13 mouse cellular contexts compared by ENCODE assay signal in genomic region chr14:45478977-45479806, GRCm38 (mm10). TPM values are rescaled to one million over a fixed set of nuclear protein-coding genes. Genes with fewer than 3 reads are reported as not detected.
DNase-seq lines count a peak whose midpoint lies in the region; ATAC-seq and TF ChIP-seq lines count a peak whose summit lies in the region.
"Had no signal": no experiment of that assay in that cellular context is flagged by ENCODE, and none has a peak within 500 bp of the region (broad histone marks: within the 10 kb centered on the region; RNA-seq: fewer than 3 reads in every experiment).

No protein-coding gene starts in this region.

- TF ChIP-seq CTCF in liver, adult 2 months (IDR thresholded peaks at IDR 0.05; ENCODE audit: low read depth, low read length), result no peak

- H3K36me3 ChIP-seq in heart, embryonic 15.5 days, result peaks cover 47% of the 10 kb centered on the region
- H3K36me3 ChIP-seq in liver, adult 2 months (ENCODE audit: control insufficient read depth, insufficient read depth, low read length), result peaks cover 19% of the 10 kb centered on the region
- 0 out of 2 replicates have a peak, but pooled peaks cover 3% of the 10 kb centered on the region for H3K36me3 ChIP-seq in intestine, embryonic 16.5 days (ENCODE audit: control insufficient read depth, insufficient read depth, low read length)
- H3K36me3 ChIP-seq in forebrain, embryonic 11.5 days (ENCODE audit: control insufficient read depth, insufficient read depth, low read length), result peaks cover 10% of the 10 kb centered on the region; the same call in 1 of the 2 replicates

- no peaks in the 10 kb centered on the region for H3K9me3 ChIP-seq in heart, embryonic 15.5 days (replicated peaks)
- no peaks in the 10 kb centered on the region for H3K9me3 ChIP-seq in intestine, embryonic 16.5 days (ENCODE audit: control insufficient read depth, low read length)
- H3K9me3 ChIP-seq in forebrain, embryonic 11.5 days (ENCODE audit: control insufficient read depth, low read length), result no peaks in the 10 kb centered on the region
- H3K9me3 ChIP-seq: midbrain, embryonic 10.5 days; neural tube, embryonic 12.5 days had no signal

- WGBS in heart, embryonic 15.5 days, result 41% methylated on average over 9 of the region's 9 CpGs
- WGBS in liver, adult 2 months, result 49% methylated on average over 9 of the region's 9 CpGs
- WGBS in intestine, embryonic 16.5 days, result 43% methylated on average over 9 of the region's 9 CpGs
- WGBS in forebrain, embryonic 11.5 days, result 77% methylated on average over 9 of the region's 9 CpGs

- H3K4me3 ChIP-seq in heart, embryonic 15.5 days, result no peak overlapping the region
- H3K4me3 ChIP-seq in liver, adult 2 months (ENCODE audit: insufficient read depth, low read depth, low read length), result no peak overlapping the region
- H3K4me3 ChIP-seq in intestine, embryonic 16.5 days (ENCODE audit: low read length), result no peak overlapping the region
- no peak overlapping the region for H3K4me3 ChIP-seq in forebrain, embryonic 11.5 days (ENCODE audit: low read depth, low read length)
- H3K4me3 ChIP-seq: midbrain, embryonic 10.5 days; neural tube, embryonic 12.5 days had no signal

- H3K9ac ChIP-seq in heart, embryonic 15.5 days, result no peak overlapping the region
- H3K9ac ChIP-seq in liver, adult 2 months (ENCODE audit: low read depth, low read length), result no peak overlapping the region
- no peak overlapping the region for H3K9ac ChIP-seq in intestine, embryonic 16.5 days (ENCODE audit: low read depth, low read length)
- no peak overlapping the region for H3K9ac ChIP-seq in forebrain, embryonic 11.5 days (ENCODE audit: low read length)
- H3K9ac ChIP-seq: hindbrain, embryonic 14.5 days; neural tube, embryonic 12.5 days had no signal

- H3K4me2 ChIP-seq in heart, embryonic 15.5 days, result no peak overlapping the region
- no peak overlapping the region for H3K4me2 ChIP-seq in intestine, embryonic 16.5 days (ENCODE audit: low read depth, low read length)
- no peak overlapping the region for H3K4me2 ChIP-seq in forebrain, embryonic 11.5 days (ENCODE audit: low read depth, low read length, severe bottlenecking)
- H3K4me2 ChIP-seq: hindbrain, embryonic 14.5 days; neural tube, embryonic 12.5 days had no signal

- H3K27me3 ChIP-seq in heart, embryonic 15.5 days, result no peaks in the 10 kb centered on the region
- no peaks in the 10 kb centered on the region for H3K27me3 ChIP-seq in liver, adult 2 months (ENCODE audit: control insufficient read depth, insufficient read depth, low read length)
- no peaks in the 10 kb centered on the region for H3K27me3 ChIP-seq in intestine, embryonic 16.5 days (replicated peaks; ENCODE audit: control insufficient read depth, insufficient read depth, low read length)
- H3K27me3 ChIP-seq in forebrain, embryonic 11.5 days (ENCODE audit: control insufficient read depth, insufficient read depth, low read length), result no peaks in the 10 kb centered on the region
- H3K27me3 ChIP-seq: neural tube, embryonic 12.5 days had no signal

- ATAC-seq in heart, embryonic 15.5 days (replicated peaks; ENCODE audit: insufficient number of reproducible peaks, insufficient read depth, low FRiP score, low read depth), result 0 out of 2 replicates have a peak, but pooled peaks have one; percentile 27
- 0 out of 2 replicates have a peak, but pooled peaks have one; percentile 23 for ATAC-seq in intestine, embryonic 16.5 days
- no peak for ATAC-seq in CD4-positive, CD25-positive, alpha-beta regulatory T cell, adult 4 months
- no peak for ATAC-seq in forebrain, embryonic 11.5 days (replicated peaks; ENCODE audit: low FRiP score)

- no peak for DNase-seq in heart, adult 8-10 months (ENCODE audit: low spot score)
- peak; percentile 33 for DNase-seq in liver, adult 2 months (ENCODE audit: extremely low read depth, low read depth, low spot score)
- DNase-seq in liver, result no peak
- peak; percentile 57 for DNase-seq in NIH3T3 (ENCODE audit: low read depth)
- no peak for DNase-seq in forebrain, embryonic 11.5 days (ENCODE audit: low spot score)
- DNase-seq: cerebellum, adult 9-11 months; right cerebral cortex, postnatal 14 days had no signal

- H3K79me2 ChIP-seq in liver, adult 2 months (ENCODE audit: control insufficient read depth, insufficient read depth, low read length), result peaks cover 17% of the 10 kb centered on the region; the same call in 1 of the 2 replicates

- peak overlapping the region; percentile 54 for H3K27ac ChIP-seq in heart, embryonic 15.5 days
- H3K27ac ChIP-seq in liver, adult 2 months (replicated peaks; ENCODE audit: insufficient read depth, low read depth, low read length), result peak overlapping the region; percentile 62
- peak overlapping the region; percentile 7; the same call in 1 of the 2 replicates for H3K27ac ChIP-seq in intestine, embryonic 16.5 days (ENCODE audit: low read length)
- H3K27ac ChIP-seq in forebrain, embryonic 11.5 days (ENCODE audit: low read depth, low read length), result no peak overlapping the region
- H3K27ac ChIP-seq: hindbrain, embryonic 14.5 days; midbrain, embryonic 10.5 days; neural tube, embryonic 12.5 days had no signal

- H3K4me1 ChIP-seq in heart, embryonic 15.5 days (replicated peaks), result peaks cover 18% of the 10 kb centered on the region
- H3K4me1 ChIP-seq in liver, adult 2 months (ENCODE audit: control insufficient read depth, insufficient read depth, low read length), result peaks cover 27% of the 10 kb centered on the region
- H3K4me1 ChIP-seq in intestine, embryonic 16.5 days (ENCODE audit: control insufficient read depth, insufficient read depth, low read length), result peaks cover 15% of the 10 kb centered on the region; the same call in 1 of the 2 replicates
- H3K4me1 ChIP-seq in forebrain, embryonic 11.5 days (replicated peaks; ENCODE audit: control insufficient read depth, insufficient read depth, low read length), result no peaks in the 10 kb centered on the region

- TF ChIP-seq POLR2A in liver, adult 2 months (IDR thresholded peaks at IDR 0.05; ENCODE audit: extremely low read depth, insufficient read depth, low read length), result no peak

RNA-seq across cellular contexts. Expression of gene Fermt2, which starts 50.7 kb away (rescaled TPM):
- 201 and 265 TPM in 2 replicates for polyA plus RNA-seq in heart, embryonic 15.5 days (2015; fragmentation: Nextera tagmentation; extraction: Ambion mirVana)
- 100 to 1,000 TPM; 205 to 238 (median 230) TPM for total RNA-seq in heart, adult 8-10 months (2022)
- total RNA-seq in liver, adult 2 months (2014; rRNA removed), result 95.1 and 104 TPM in 2 replicates
- 37.4 and 49.7 TPM in 2 replicates for polyA plus RNA-seq in liver, adult 2 months (2012; rRNA removed)
- polyA plus RNA-seq in intestine, embryonic 16.5 days (2015; fragmentation: Nextera tagmentation; extraction: Ambion mirVana), result 142 and 152 TPM in 2 replicates
- not detected for polyA plus RNA-seq in CD4-positive, CD25-positive, alpha-beta regulatory T cell, adult 4 months (2017; shearing (Covaris generic))
- polyA plus RNA-seq in forebrain, embryonic 11.5 days (2014; fragmentation: Nextera tagmentation; extraction: Ambion mirVana), result 61.9 and 68.5 TPM in 2 replicates

Comparison
In these comparisons a context has a peak if more than half of its experiments do, and no peak if none do; other contexts are left out.
1. DNase-seq: peak in liver, adult 2 months (single experiment) and NIH3T3 (single experiment); none in heart, adult 8-10 months (single experiment), liver (single experiment) and forebrain, embryonic 11.5 days (single experiment).
2. ATAC-seq: peak in heart, embryonic 15.5 days (single experiment) and intestine, embryonic 16.5 days (single experiment); none in CD4-positive, CD25-positive, alpha-beta regulatory T cell, adult 4 months (single experiment) and forebrain, embryonic 11.5 days (single experiment).
3. RNA of gene Fermt2, which starts 50.7 kb away (polyA plus RNA-seq): 201 to 265 TPM in heart, embryonic 15.5 days, 142 to 152 TPM in intestine, embryonic 16.5 days, 61.9 to 68.5 TPM in forebrain, embryonic 11.5 days and 37.4 to 49.7 TPM in liver, adult 2 months; not detected in CD4-positive, CD25-positive, alpha-beta regulatory T cell, adult 4 months; every median in the first group is over 10 times any median in the second.